Mouse (Mus musculus) right cerebral cortex, adult 18-20 months (tissue): Measurements from ENCODE around the gene Ahctf1.
A peak's percentile ranks its signal among the peaks of the same experiment; 100 is the strongest.

Source experiments
- DNase-seq: peaks from one replicate; pipeline ENCODE4 v3.0.0; 2022; ENCODE audit warnings: mixed read lengths

Gene Ahctf1

GRCm38 (mm10) chr1:179710739-179711138, 92.7 kb downstream of the Ahctf1 start:
- no peak for DNase-seq

- peak; percentile 90 for DNase-seq
Measured at GRCm38 (mm10) chr1:179709390-179709789, 94.1 kb downstream of the Ahctf1 start.

DNA sequence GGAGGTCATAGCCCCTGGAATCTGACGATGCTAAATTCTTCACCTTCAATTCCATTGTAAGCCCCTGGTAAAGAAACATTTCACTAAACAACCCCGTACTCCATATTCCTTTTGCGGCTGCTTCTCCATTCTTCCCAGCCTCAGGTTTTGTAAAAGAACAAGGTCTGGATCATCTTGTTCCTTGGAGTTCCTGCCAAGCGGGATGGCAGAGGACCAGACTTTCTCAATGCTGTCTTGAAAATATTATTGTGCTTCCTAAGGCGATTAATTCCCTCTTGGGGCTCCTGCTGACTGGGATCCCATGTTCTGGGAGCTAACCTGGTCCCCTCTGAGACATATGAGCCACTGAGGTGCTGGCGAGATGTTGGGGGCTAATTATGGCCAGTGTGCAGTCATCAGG, 98.3 kb downstream of the Ahctf1 start:
- DNase-seq, result peak; percentile 67

DNA sequence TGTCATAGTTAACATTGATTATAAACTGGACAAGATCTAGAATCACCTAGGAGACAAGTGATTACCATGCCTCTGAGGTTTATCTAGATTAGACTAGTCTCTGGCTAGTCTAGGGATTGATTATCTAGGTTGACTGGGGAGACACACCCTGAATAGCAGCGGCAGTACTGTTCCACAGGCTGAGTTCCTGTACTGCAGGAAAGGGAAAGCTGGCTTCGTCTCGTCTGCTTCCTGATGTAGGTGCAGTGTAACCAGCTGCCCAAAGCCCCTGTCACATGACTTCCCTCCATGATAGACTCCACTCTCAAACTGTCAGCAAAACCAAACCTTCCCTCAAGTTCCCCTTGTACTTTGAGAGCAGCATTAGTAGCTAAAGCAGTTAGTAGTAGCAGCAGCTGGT, 99.3 kb downstream of the Ahctf1 start:
- no peak for DNase-seq
